Mouse (Mus musculus) hematopoietic stem cell, adult 5-6 weeks (primary cell): Measurements from ENCODE around the gene Cyp3a16. TPM values are rescaled to one million over a fixed set of nuclear protein-coding genes. Genes with fewer than 3 reads are reported as not detected.
"Not testable (repeated sequence)": the region's sequence is repeated elsewhere in the genome, so short reads cannot be mapped to it uniquely, and the experiment has no call there.

ENCODE experiments used
- ATAC-seq, 2 experiments: fragments of 125-278 bp in 1 of 2; replicated peaks in 1 of 2; 2 replicates each; pipeline ENCODE4 v1.8.0; 2016 to 2017; ENCODE audit warnings: inconsistent platforms in 2 of 2, mild to moderate bottlenecking in 2 of 2, moderate number of reproducible peaks in 2 of 2, low read depth in 1 of 2, moderate TSS enrichment in 1 of 2; ENCODE audit not compliant: low FRiP score in 2 of 2, poor library complexity in 2 of 2, severe bottlenecking in 2 of 2, insufficient read depth in 1 of 2, low TSS enrichment in 1 of 2
- total RNA-seq: library from RNA; stranded (forward); fragments of 172-1452, 232-1000 nt; gene quantifications from 2 replicates; pipeline ENCODE4 v1.2.3, GENCODE M21; 2017

Cyp3a16 gene
- total RNA-seq, result not detected in 2 replicates

DNA sequence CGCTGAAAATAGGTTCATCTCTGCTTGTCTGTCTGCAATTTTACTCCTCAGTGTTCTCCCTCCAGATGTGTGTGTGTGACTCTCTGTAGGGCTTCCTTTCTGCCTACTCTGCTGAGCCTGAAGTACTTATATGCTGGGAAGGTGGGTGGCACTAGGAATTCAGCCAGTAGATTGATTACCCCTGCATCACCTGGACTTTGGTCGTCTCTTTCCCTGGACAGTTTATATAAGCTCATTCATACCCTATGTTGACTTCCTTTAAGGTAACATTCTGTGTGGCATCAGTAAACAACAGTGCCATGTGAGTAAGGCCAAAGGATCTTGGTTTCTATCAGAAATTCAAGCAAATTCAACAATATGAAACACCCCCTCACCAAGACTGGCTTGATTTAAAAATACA, at the start of gene Cyp3a16:
TSS of gene Cyp3a16 (minus strand) at position 101 of the 400 bp plus-strand sequence.
- ATAC-seq, result not testable (repeated sequence)

DNA sequence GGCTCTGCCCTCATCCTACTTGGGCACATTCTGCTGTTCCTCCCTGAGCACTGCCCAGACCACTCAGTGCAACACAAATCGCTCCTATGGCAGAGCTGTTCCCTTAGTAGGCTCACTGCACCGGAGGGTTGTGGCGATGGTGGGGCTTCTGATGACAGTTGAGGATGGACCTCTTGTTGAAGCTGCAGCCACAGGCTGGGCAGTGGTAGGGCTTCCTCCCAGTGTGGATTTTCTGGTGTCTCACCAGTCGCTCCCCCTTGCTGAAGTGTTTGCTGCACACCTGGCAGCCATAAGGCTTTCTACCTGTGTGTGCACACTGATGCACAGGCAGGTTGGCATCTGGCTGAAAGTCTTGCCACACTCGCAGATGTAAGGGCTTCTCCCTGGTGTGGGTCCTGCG, 20.8 kb upstream of the Cyp3a16 start:
- ATAC-seq, result no peak; a peak in 1 of 4 replicates

DNA sequence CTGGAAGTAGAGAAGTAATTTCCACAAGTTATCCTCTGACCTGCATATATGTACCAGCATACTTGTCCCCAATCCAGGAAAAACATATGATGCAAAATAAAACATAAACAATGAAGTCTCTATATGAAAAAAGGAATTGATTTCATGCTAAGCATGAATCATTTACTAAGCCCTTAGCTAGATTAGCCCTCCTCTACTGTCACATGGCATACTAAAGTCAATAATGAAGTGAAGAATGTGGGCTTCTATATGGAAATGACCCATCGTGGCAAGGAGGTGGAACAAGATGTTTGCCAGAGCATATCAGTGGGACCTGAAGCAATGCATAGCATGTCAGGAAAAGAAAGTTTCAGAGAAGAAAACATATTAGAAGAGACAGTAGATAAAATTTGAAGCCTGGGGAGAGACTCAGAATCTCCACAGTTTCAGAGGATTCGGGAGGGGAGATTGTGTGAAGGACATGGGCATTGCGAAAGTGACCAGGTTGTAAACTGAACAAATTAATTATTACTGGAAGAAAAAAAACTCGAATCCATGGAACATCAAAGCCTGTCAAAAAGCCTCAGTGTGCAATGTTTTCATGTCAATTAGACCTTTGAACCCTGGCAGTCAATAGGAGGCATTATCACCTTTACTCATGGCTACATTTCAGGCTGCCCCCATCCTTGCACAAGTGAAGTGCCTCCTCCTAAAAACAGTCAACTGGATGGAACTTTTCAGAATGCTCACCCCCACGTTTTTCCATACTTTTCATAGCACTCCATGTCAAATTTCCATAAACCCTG, 5.0 kb downstream of the Cyp3a16 start:
- ATAC-seq, result no peak

DNA sequence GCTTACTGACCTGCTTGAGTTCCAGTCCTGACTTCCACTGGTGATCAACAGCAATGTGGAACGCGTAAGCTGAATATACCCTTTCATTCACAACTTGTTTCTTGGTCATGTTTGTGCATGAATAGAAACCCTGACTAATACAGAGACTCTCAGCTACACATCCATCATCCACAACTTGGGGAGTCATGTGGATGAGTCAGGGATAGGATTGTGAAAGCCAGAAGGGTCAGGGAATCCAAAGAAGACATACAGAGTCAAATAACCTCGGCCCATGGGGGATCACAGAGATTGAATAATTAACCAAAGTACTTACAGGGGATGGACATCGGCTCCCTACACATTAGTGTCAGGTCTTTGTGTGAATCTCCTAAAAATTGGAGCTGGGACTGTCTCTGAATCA, 7.2 kb downstream of the Cyp3a16 start:
- ATAC-seq, result no peak

DNA sequence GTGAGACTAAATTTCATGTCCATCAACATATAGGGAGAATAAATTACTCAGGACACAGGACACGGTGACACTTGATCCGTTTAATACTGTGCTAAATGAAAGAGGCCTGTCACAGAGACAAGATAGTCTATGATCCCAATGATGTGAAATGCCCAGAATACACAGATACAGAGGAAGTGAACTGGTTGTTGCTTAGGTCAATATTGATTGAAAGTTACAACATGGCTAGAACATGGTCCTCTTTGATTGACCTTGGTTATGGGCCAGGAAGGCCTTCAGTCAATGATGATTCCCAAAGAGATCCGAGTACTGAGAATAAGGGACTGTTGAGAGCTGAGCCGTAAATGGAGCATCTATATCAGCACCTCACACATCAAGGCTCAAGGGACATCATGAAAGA, 15.1 kb downstream of the Cyp3a16 start:
- ATAC-seq, result no peak

DNA sequence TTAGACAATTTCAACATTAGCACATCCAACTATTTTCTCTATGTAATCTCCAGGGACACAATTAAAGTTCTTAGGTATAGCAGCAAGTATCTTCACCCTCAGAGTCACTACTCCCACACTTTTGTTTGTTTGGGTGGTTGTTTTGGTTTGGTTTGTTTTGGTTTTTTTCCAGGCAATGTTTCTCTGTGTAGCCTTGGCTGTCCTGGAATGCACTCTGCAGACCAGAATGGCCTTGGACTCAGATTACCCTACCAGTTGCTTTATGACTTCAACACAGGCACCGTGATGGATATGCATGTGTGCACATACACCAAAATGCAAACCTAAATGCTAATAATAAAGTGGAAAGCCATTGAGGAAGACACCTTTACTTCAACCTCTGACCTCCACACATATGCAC, 35.8 kb downstream of the Cyp3a16 start:
- no peak for ATAC-seq

DNA sequence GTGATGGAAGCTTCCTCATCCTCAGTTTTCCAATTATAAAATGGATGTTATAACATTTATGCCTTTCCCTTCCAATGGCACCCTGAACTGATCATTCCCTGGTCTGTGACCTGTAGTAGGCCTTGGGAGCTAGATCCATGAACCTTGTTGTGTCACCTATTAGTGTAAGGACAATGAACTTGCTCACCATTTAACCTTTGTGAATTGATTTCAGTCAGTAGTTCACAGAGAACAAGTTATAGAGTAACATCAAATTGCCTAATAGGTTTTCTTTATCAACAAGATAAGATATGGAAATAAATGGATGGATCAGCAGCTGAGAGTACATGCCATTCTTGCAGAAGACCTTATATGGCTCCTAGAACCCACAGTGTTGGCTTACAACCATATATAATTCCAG, 38.5 kb downstream of the Cyp3a16 start:
- ATAC-seq, result no peak

DNA sequence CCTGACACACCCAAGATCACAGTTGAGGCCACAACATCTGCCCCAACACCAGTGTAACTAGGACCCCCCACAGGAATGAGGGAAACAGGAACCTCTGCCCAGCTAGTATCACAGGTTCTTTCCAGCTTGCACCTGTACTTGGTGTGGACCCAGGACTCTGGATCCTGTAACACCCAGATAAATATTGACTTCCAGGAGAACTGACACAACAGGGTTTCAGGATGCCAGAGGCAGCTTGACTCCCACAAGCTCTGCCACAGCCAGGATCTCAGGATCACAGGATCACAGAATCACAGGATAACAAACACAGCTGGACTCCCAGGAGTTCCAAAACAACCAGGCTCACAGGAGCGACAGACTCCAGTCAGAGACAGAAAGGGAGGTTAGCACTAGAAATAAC, 47.2 kb downstream of the Cyp3a16 start:
- no peak for ATAC-seq

DNA sequence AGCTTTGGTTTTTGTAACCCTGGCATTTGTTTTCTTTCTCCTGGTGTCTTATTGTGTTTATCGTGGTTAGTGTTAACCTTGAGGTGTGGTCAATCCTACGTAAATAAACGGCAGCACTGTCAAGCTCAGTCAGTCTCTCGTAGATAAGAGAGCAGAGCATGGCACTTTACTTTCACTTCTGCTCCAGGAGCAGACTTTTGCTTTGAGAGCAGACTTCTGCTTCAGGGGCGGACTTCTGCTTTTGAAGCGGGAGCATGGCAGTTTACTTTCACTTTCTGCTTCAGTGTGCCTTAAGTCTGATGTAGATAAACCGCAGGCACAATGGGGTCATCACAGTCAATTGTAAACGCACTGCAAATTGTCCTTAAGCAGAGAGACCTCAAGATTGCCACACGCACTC, 54.1 kb downstream of the Cyp3a16 start:
- not testable (repeated sequence) for ATAC-seq

Other genes with a start within 250 kb of the Cyp3a16 start
- 51.3 and 62.6 TPM in 2 replicates for gene Zfp655, start 238.0 kb downstream of the Cyp3a16 start, total RNA-seq
- gene Zscan25, start 189.2 kb downstream of the Cyp3a16 start, total RNA-seq, result 6.6 and 10.6 TPM in 2 replicates
- gene Cyp3a57, start 124.4 kb downstream of the Cyp3a16 start, total RNA-seq, result not detected in 2 replicates
- gene Cyp3a41b, start 115.0 kb upstream of the Cyp3a16 start, total RNA-seq, result not detected in 2 replicates